Mouse (Mus musculus) heart, postnatal 0 days (tissue): Measurements from ENCODE around the gene Trpm1.

ENCODE experiments used
- CTCF ChIP-seq: IDR thresholded peaks from 2 replicates; pipeline ENCODE4 v1.5.1; 2016; ENCODE audit warnings: antibody characterized with exemption, control low read depth, low read depth
- EP300 ChIP-seq: IDR thresholded peaks from 2 replicates; pipeline ENCODE4 v1.6.1; 2016; ENCODE audit warnings: antibody characterized with exemption, low read depth

GRCm38 (mm10) chr7:64276921-64277320 is 123.3 kb downstream of the Trpm1 start:
- TF ChIP-seq CTCF = no peak
- TF ChIP-seq EP300 = no peak
